Mouse (Mus musculus) neural tube, embryonic 15.5 days (tissue): ENCODE measurements around the gene Prrx1. TPM values are rescaled to one million over a fixed set of nuclear protein-coding genes. Genes with fewer than 3 reads are reported as not detected.

Source experiments
- ATAC-seq: fragments of 200-750 bp; cut with Nextera tagmentation; 2 replicates; pipeline ENCODE4 v1.8.0; 2017; ENCODE audit warnings: mild to moderate bottlenecking, moderate TSS enrichment, moderate library complexity; ENCODE audit not compliant: low FRiP score
- H3K27ac ChIP-seq: fragments of 300-500 bp; sonication (generic); replicated peaks from 2 replicates; pipeline ENCODE4 v1.5.1; 2015; ENCODE audit warnings: mild to moderate bottlenecking, inconsistent platforms
- H3K27me3 ChIP-seq: fragments of 300-500 bp; sonication (generic); replicated peaks from 2 replicates; pipeline ENCODE4 v1.6.1; 2015; ENCODE audit warnings: inconsistent platforms
- H3K36me3 ChIP-seq: fragments of 300-500 bp; sonication (generic); 2 replicates; pipeline ENCODE4 v1.6.1; 2015; ENCODE audit warnings: inconsistent platforms
- H3K4me1 ChIP-seq: fragments of 300-500 bp; sonication (generic); 2 replicates; pipeline ENCODE4 v1.6.1; 2015; ENCODE audit warnings: inconsistent platforms
- H3K4me2 ChIP-seq: fragments of 300-500 bp; sonication (generic); 2 replicates; pipeline ENCODE4 v1.6.1; 2015; ENCODE audit warnings: inconsistent platforms, mild to moderate bottlenecking, moderate library complexity
- H3K4me3 ChIP-seq: fragments of 300-500 bp; sonication (generic); replicated peaks from 2 replicates; pipeline ENCODE4 v1.5.1; 2015; ENCODE audit warnings: mild to moderate bottlenecking, inconsistent platforms
- H3K9ac ChIP-seq: fragments of 300-500 bp; sonication (generic); replicated peaks from 2 replicates; pipeline ENCODE4 v1.6.1; 2015; ENCODE audit warnings: mild to moderate bottlenecking, inconsistent platforms
- H3K9me3 ChIP-seq: fragments of 300-500 bp; sonication (generic); replicated peaks from 2 replicates; pipeline ENCODE4 v1.6.1; 2016; ENCODE audit warnings: inconsistent platforms
- WGBS: fragments of 180-500 bp; shearing (Covaris S2); methylation state at CpG from one replicate; pipeline ENCODE4 v1.1.7; 2015; ENCODE audit warnings: mixed read lengths; 5-methylcytosine and 5-hydroxymethylcytosine counted together
- polyA plus RNA-seq: library from polyadenylated mRNA; unstranded; fragments of >200 nt; fragmentation: Nextera tagmentation; extraction: Ambion mirVana; gene quantifications from 2 replicates; pipeline ENCODE4 v1.2.1, GENCODE M21; 2015

Prrx1 gene
- polyA plus RNA-seq, 1 experiment from 2014 or later, result 4.8 TPM

DNA sequence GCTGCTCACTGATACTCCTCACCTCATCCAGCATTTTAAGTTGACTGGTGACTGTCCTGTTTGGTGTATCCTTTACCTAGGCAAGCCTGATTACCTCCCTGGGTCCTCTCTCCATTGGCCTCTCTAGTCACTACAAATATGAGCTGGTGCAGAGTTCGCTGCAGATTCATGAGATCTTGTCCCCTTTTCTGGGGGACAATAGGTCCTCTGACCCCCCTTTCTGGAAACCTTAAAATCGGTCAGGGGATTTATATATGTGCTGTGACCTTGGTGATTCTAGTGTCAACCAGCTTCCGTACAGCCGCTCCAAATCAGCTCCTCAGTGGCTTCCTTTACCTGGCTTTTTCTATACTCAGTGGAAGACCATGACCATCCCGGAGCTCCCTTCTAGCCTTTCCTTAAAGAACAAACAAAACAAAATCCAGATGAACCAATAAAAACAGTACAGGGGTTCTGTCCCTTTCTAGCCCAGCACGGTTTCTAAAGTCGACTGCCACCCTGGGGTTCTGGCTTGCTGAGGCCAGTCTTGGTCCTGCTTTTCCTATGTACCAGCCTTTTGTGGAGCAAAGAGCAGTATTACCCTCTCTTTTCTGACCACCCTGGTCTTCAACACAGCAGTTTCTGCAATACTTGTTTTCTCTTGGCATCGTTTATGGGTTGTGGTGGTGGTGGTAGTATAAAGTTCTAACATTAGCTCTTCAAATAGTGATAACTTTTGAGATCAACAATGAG is 3.3 kb downstream of the Prrx1 start:
- no peak overlapping the region for H3K27ac ChIP-seq
- H3K9ac ChIP-seq, result no peak overlapping the region
- no peak for ATAC-seq
- peak overlapping the region; percentile 19 for H3K4me2 ChIP-seq
- H3K27me3 ChIP-seq, result peaks cover 88% of the 10 kb centered on the region
- H3K9me3 ChIP-seq, result no peaks in the 10 kb centered on the region
- peaks cover 46% of the 10 kb centered on the region for H3K4me1 ChIP-seq
- WGBS, result 9% methylated on average over 8 of the region's 8 CpGs
- H3K36me3 ChIP-seq, result no peaks in the 10 kb centered on the region
- no peak overlapping the region for H3K4me3 ChIP-seq

DNA sequence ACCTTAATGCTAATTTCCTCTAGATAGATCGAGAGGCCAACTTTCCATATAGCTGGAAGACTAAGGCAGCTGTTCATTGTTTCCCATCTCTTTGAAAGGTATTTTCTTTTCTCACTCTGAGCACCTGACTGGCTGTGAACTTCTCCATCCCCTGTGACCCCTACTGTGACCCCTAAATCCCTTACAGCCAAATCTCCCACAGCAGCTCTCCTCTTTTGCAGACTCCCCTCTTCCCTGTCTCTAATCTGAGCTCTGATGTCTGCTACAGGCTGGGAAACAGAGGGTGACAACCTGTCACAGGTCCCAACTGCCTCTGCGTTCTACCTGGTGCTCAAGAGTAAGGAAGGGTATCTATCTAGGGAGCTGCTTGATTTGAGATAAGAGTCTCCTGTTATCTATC is 4.0 kb downstream of the Prrx1 start:
- Histone ChIP-seq H3K9ac (no peak overlapping the region), H3K27ac (no peak overlapping the region), H3K4me2 (peak overlapping the region; percentile 1; the same call in 1 of the 2 replicates), H3K27me3 (peaks cover 88% of the 10 kb centered on the region), H3K9me3 (no peaks in the 10 kb centered on the region), H3K4me1 (peaks cover 40% of the 10 kb centered on the region), H3K4me3 (no peak overlapping the region), H3K36me3 (no peaks in the 10 kb centered on the region)
- no peak for ATAC-seq
- WGBS, result 4% methylated on average over 2 of the region's 2 CpGs

DNA sequence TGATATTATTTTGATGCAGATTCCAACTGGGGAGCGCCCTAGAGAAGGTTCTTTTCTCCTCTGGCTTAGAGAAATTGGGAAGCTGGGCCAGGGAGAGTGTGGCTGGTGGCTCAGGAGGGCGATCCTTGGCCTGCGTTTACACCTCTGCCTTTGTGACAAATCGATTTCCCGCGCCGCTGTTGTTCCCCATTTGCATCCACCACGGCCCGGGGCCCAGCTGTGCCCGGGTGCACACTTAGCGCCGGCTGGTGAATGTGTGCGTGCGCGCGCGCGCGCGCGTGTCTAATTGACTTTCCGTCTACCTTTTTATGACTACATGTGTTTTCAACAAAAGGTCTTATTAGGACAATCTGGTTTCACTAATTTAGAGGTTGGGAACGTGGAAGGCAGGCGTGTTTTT is 4.9 kb downstream of the Prrx1 start:
- H3K4me3 ChIP-seq, result peak overlapping the region; percentile 23
- no peak for ATAC-seq

DNA sequence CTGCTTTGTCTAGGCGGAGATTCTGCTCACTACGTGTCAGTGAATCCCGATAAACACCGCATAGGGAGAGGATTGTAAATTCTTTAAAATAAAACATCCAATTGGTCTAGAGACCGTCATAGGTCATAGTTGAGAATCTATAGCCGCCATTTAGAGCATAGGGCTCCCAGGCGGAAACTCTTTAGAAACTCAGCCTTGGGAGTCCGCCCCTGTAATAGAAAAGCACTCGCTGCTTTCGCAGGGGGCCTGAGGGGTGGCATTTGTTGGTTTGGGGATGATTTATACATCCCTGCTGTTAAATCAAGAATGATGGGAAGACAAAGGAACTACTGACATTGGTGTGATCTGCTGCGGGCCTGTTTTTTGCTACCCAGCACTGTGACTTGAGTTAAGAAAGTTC is 5.8 kb downstream of the Prrx1 start:
- ATAC-seq, result no peak
- Histone ChIP-seq H3K27me3 (peaks cover 86% of the 10 kb centered on the region), H3K4me3 (no peak overlapping the region), H3K4me1 (peaks cover 22% of the 10 kb centered on the region), H3K9me3 (no peaks in the 10 kb centered on the region), H3K9ac (no peak overlapping the region), H3K4me2 (no peak overlapping the region), H3K27ac (no peak overlapping the region), H3K36me3 (no peaks in the 10 kb centered on the region)
- WGBS, result 11% methylated on average over 11 of the region's 11 CpGs

More for the DNA sequence above, 4.9 kb downstream of the Prrx1 start:
- H3K27ac ChIP-seq, result no peak overlapping the region
- H3K4me1 ChIP-seq, result peaks cover 31% of the 10 kb centered on the region
- H3K4me2 ChIP-seq, result peak overlapping the region; percentile 53
- no peaks in the 10 kb centered on the region for H3K9me3 ChIP-seq
- no peaks in the 10 kb centered on the region for H3K36me3 ChIP-seq
- peaks cover 87% of the 10 kb centered on the region for H3K27me3 ChIP-seq
- WGBS, result 3% methylated on average over 24 of the region's 24 CpGs
- no peak overlapping the region for H3K9ac ChIP-seq

DNA sequence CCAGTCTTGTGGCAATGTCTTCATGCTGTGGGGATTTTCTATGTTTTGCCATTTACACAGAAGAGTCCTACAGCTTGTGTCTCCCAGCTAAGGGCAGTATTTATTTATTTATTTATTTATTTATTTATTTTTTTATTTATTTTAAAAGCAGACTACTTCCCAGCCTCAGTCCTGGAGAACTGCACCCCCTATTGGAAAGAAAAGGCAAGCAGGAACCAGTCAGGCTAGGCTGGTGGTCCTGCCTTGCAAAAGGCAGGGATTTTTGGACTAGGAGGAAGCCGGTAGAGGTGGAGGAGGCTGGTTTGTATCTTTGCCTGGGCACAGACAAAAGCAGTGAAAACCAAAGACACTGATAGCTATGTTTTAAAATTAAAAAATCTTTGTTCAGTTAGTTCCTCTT is 7.6 kb downstream of the Prrx1 start:
- H3K4me1 ChIP-seq, result peaks cover 9% of the 10 kb centered on the region
- H3K27ac ChIP-seq, result no peak overlapping the region
- H3K9me3 ChIP-seq, result no peaks in the 10 kb centered on the region
- 40% methylated on average over 1 of the region's 1 CpGs for WGBS
- H3K4me2 ChIP-seq, result no peak overlapping the region
- H3K9ac ChIP-seq, result no peak overlapping the region
- no peak for ATAC-seq
- peaks cover 72% of the 10 kb centered on the region for H3K27me3 ChIP-seq
- no peak overlapping the region for H3K4me3 ChIP-seq
- no peaks in the 10 kb centered on the region for H3K36me3 ChIP-seq

DNA sequence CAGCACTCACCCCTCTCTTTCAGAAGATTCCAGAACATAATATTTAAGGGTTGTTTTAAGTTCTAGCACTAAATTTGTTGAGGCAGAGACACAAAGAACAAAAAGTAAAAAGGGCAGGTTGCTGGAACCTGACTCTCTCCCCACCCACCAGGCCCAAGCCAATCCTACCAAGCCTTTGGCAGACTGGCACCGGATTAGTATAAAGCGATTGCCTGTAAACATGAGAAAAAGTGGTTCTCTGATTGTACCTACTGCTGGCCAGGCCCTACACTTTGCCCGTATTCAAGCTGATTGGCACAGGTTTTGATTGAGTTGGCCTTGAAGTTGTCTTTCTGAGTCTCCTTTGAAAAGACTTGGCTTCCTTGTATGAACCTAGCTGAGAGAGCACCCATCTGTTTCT is 8.7 kb downstream of the Prrx1 start:
- no peak overlapping the region for H3K4me3 ChIP-seq
- 91% methylated on average over 3 of the region's 3 CpGs for WGBS
- H3K9ac ChIP-seq, result no peak overlapping the region
- H3K4me2 ChIP-seq, result no peak overlapping the region
- peaks cover 60% of the 10 kb centered on the region for H3K27me3 ChIP-seq
- H3K27ac ChIP-seq, result no peak overlapping the region
- H3K36me3 ChIP-seq, result no peaks in the 10 kb centered on the region
- no peaks in the 10 kb centered on the region for H3K9me3 ChIP-seq
- peaks cover 9% of the 10 kb centered on the region for H3K4me1 ChIP-seq
- ATAC-seq, result no peak

DNA sequence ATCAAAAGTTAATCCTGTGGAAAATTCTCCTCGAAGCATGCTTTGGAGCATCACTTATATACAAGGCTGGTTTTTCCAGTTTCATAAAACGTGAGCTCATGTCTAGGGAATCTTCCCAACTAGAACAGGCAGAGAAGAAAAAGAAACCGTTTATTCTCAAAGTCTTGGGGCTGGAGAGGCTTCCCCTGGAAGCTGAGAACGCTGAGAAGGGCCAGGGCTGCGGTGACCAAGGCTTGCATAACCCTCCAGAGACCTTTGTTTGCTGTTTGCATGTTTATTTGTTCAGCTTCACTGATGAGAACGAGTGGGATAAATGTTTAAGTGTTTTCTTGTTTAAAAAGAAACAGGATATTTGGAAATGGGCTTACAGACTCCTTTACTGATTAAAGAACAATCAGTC is 11.2 kb downstream of the Prrx1 start:
- no peaks in the 10 kb centered on the region for H3K4me1 ChIP-seq
- 54% methylated on average over 6 of the region's 6 CpGs for WGBS
- H3K36me3 ChIP-seq, result no peaks in the 10 kb centered on the region

DNA sequence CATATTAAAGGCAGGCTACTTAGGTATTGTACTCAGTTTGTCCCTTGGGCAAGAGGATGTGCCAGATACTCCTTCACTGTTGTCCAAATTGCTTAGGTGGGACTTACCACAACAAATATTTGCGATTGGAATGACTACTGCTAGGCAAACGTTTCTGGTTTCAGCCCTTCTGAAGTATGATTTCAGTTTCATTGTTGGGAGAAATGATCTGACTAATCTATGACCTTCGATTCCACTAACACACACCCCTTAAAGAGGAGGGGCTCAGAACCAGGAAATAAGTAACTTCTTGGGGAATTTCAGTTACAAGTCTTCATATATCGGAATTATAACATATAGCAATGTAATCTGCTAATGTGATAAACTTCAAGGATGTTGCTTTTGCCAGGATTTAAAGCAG is 20.4 kb downstream of the Prrx1 start:
- Histone ChIP-seq H3K9me3 (no peaks in the 10 kb centered on the region), H3K27ac (no peak overlapping the region), H3K4me2 (no peak overlapping the region), H3K27me3 (no peaks in the 10 kb centered on the region), H3K4me1 (no peaks in the 10 kb centered on the region), H3K4me3 (no peak overlapping the region), H3K9ac (no peak overlapping the region), H3K36me3 (no peaks in the 10 kb centered on the region)
- 83% methylated on average over 4 of the region's 4 CpGs for WGBS
- no peak for ATAC-seq

More for the DNA sequence above, 11.2 kb downstream of the Prrx1 start:
- Histone ChIP-seq H3K9me3 (no peaks in the 10 kb centered on the region), H3K4me3 (no peak overlapping the region), H3K27me3 (peaks cover 36% of the 10 kb centered on the region), H3K9ac (no peak overlapping the region), H3K4me2 (no peak overlapping the region), H3K27ac (no peak overlapping the region)
- ATAC-seq, result no peak

DNA sequence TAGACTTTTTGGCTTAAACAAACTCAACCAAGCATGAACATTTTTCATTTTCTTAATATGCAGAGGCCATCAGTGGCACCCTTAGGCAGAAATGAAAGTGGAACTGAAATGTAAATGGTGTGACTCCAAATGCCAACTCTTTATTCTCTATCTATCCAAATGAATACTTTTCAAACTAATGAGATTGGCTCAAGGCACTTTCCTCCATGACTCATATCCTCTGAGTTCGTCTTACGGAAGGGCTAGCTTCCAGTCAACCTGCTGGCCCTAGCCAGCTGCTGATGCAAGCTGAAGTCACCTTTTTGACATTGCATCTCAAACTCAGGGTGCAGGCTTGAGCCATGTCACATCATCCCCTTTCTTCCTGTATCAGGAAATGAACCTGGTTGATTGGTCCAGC is 21.6 kb downstream of the Prrx1 start:
- Histone ChIP-seq H3K4me2 (no peak overlapping the region), H3K9ac (no peak overlapping the region), H3K27me3 (no peaks in the 10 kb centered on the region), H3K4me3 (no peak overlapping the region), H3K27ac (no peak overlapping the region), H3K36me3 (no peaks in the 10 kb centered on the region), H3K9me3 (no peaks in the 10 kb centered on the region), H3K4me1 (no peaks in the 10 kb centered on the region)
- no peak for ATAC-seq
- WGBS, result 82% methylated on average over 2 of the region's 2 CpGs

DNA sequence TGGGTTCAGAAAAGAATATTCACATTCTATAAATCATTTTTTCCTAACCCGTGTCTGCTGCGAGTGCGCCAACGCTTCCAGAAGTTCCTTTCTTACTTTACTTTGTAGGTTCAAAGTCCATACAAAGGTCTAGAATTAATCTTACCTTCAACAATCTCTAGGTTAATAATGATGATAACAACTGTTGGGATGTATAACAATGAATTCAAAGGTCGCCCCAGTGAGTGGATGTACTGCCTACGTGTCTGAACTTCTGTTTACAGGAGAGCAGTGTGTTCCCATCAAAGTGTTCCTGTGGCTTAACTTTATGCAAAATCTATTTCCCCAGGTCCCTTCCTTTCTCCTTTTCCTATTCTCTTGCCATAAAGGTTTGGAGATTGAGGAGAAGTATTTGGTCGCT is 24.4 kb downstream of the Prrx1 start:
- H3K9ac ChIP-seq, result no peak overlapping the region

DNA sequence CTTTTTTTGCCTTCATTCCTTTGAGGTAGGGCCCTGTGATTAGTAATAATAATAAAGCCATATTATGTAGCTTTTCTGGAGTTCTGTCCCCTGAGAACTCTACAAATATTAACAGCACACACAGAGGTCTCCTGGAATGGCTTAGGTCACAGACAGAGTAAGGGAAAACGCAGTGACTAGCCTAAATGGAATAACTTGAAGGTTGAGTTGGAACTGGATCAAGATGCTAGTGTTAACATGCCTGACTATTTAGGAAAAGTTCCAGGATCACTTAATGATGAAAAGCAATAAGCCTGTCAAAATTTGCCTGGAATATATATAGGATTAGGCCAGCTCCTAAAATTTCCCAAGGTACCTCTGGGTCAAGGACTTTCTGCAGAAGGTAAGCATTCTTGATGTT is 28.0 kb downstream of the Prrx1 start:
- no peak overlapping the region for H3K9ac ChIP-seq
- no peak overlapping the region for H3K4me3 ChIP-seq
- H3K4me2 ChIP-seq, result no peak overlapping the region
- WGBS, result 75% methylated on average over 1 of the region's 1 CpGs
- H3K4me1 ChIP-seq, result peaks cover 17% of the 10 kb centered on the region
- no peak for ATAC-seq
- H3K9me3 ChIP-seq, result no peaks in the 10 kb centered on the region
- H3K27ac ChIP-seq, result no peak overlapping the region
- no peaks in the 10 kb centered on the region for H3K36me3 ChIP-seq
- no peaks in the 10 kb centered on the region for H3K27me3 ChIP-seq

More for the DNA sequence above, 24.4 kb downstream of the Prrx1 start:
- Histone ChIP-seq H3K27me3 (no peaks in the 10 kb centered on the region), H3K4me3 (no peak overlapping the region), H3K4me1 (no peaks in the 10 kb centered on the region), H3K4me2 (no peak overlapping the region), H3K9me3 (no peaks in the 10 kb centered on the region), H3K27ac (no peak overlapping the region), H3K36me3 (no peaks in the 10 kb centered on the region)
- no peak for ATAC-seq
- WGBS, result 83% methylated on average over 7 of the region's 7 CpGs

DNA sequence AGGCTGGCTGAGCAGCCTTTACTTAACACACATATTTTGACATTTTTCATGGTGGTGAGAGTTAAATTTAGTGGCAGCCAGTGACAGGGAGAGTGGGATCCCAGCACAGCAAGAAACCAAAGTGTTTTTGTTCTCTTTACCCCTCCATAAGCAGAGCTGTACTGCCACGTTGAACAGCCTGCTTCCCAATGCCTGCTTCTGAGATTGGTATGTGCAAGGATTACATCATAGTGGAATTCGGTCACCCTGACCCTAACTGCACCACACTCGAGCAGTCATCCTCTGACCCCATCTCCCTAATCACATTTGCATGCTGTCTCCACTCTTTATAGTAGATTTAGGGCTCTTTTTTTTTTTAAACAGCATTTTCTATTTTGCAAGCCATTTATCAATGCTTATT is 28.4 kb downstream of the Prrx1 start:
- H3K4me1 ChIP-seq, result peaks cover 20% of the 10 kb centered on the region
- H3K27me3 ChIP-seq, result no peaks in the 10 kb centered on the region
- H3K27ac ChIP-seq, result no peak overlapping the region
- H3K36me3 ChIP-seq, result no peaks in the 10 kb centered on the region
- H3K9ac ChIP-seq, result no peak overlapping the region
- ATAC-seq, result no peak
- WGBS, result 47% methylated on average over 3 of the region's 3 CpGs
- no peaks in the 10 kb centered on the region for H3K9me3 ChIP-seq
- no peak overlapping the region for H3K4me2 ChIP-seq
- no peak overlapping the region for H3K4me3 ChIP-seq
